Mouse (Mus musculus): Measurements from ENCODE around the gene Tmem107. TPM values are rescaled to one million over a fixed set of nuclear protein-coding genes. Genes with fewer than 3 reads are reported as not detected.

Gene Tmem107
- total RNA-seq, 2 experiments from 2014 or later: 20.6 TPM

DNA sequence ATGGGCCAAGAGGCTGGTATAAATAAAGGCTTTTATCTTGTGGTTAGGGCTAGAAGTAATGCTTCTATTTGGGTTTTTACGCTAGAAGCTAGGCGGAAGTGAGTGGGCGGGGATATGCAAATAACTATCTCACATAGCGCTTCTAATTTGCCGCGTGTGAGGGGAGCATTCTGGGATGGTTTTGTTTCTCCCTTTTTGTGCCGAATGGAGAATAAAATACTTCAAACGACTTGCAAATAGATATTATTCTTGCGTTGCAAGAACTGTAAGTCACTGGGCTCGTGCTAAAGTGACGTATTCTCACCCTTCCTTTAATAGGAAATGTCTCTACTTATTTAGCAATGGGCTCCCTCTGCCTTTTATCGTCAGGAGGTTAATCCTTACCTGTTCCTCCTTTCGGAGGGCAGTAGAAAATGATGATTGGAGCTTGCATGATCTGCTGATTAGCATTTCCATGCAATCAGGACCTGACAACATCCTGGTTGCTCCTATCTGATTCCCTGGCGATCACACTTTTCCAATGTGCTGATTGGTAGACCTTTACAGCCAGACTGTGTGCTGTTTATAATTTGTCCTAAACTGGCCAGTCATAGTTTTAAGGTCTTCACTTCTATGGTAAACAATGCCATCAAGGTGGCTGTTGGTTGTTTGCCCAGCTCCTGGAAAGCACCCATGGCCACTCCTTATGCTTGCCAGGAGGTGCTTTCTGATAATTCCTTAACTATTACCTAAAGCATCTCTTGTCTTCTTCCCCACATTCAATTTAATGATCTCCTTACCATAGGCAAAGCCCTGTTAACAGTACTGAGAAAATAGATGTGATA is 2.7 kb downstream of the Tmem107 start:
- peak in 1 of 2 experiments; percentile 55 for DNase-seq (ENCODE audit: low spot score in 2 of 2)

DNA sequence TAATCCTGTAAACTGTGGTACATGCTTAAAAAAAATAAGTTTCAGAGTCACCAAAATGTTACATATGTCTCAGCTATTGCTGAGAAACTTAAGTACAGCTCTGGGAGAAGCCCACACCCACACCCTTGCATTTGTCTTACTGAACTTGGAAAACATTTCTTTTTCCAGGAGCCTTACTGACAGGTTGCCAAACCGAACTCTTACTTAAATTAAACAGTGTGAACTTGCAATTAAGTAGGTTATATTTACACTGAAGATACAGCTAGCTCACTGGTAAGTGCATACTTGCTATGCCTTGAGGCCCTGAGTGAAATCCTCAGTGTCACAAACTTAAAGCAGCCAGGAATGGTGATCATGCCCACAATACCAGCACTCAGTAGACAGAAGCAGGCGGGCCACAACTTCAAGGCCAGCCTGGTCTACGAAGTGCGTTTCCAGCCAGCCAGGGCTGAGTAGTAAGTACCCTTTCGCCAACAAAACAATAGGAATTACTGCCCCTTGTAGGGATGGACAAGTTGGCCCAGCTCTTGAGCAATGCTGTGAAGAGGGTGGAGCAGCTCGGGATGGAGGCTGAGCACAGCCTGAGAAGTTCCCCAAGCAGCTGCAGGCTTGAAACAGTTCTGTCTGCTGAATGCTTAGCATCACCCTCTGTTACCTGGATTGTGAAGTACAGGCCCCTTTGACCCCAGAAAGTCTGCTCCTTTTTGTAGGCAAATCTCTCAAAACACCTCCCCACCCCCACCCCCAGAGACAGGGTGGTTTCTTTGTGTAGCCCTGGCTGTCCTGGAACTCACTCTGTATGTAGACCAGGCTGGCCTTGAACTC is 3.6 kb downstream of the Tmem107 start:
- DNase-seq (ENCODE audit: low spot score in 2 of 2): no peak

DNA sequence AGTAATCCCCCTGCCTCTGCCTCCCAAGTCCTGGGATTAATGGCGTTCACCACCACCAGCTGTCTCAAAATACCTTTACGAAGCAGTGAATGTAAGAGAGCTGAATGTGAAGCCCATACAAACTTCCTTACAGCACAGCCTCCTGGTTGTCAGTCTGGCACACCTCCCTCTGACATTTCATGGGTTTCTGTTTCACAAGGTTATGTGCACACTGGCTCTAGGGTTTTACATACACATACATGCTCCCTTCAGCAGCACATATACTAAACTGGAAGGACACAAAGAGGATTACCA is 4.1 kb downstream of the Tmem107 start:
- no peak for DNase-seq (ENCODE audit: low spot score in 2 of 2)

DNA sequence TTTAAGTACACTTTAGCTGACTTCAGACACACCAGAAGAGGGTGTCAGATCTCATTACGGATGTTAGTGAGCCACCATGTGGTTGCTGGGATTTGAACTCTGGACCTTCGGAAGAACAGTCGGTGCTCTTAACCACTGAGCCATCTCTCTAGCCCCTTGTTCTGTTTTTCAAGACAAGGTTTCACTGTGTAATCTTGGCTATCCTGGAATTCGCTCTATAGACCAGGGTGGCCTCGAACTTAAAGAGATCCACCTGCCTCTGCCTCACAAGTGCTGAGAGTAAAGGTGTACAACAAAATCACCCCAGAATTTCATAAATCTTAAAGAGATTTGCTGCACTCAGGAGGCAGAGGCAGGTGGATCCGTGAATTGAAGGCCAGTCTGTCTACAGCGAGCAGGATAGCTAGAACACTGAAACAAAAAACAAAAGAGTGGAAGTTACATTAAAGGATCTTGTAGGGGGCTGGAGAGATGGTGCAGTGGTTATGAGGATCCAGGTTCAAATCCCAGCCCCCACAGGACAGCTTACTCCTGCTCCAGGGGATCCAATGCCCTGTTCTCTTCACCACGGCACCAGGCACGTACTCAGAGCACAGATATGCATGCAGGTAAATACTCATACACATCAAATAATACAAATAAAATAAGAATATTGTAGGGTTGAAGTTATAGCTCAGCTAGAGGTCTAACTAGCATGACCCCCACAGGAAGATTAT is 5.3 kb downstream of the Tmem107 start:
- DNase-seq (ENCODE audit: low spot score in 2 of 2): no peak

DNA sequence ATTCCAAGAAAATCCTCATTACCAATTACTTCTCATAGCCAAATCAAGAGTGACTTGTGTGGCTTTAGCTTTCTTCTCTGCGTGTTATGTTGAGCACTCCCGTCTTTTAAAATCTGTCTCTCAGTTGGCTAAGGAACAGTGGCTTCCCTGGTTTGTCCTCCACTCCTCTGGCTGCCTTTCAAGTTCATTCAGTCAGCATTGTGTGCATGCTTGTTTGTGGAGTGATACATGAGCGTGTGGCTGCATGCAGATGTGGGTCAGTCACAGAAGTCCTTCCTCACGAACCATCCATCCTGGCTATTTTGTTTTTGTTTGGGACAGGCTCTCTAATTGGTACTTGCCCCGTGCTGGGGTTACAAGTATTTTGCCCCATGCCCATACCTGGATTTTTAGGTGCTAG is 6.0 kb downstream of the Tmem107 start:
- DNase-seq (ENCODE audit: low spot score in 2 of 2): no peak

DNA sequence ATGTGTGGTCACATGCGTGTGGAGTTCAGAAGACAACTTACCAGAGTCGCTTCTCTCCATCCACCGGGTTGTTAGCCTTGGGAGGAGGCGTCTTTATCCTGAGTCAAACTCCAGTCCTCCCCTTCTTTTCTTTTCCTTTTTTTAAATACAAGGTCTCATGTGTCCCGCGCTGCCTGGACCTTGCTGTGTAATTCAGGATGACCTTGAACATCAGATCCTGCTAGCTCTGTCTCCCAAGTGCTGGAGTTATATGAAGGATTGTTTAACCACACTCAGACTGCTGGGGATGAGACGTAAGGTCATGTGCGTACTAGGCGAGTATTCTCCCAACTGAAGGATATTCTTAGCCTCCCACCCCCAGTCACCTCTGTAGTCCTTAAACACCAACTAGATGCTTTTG is 6.7 kb downstream of the Tmem107 start:
- DNase-seq (ENCODE audit: low spot score in 2 of 2): no peak

DNA sequence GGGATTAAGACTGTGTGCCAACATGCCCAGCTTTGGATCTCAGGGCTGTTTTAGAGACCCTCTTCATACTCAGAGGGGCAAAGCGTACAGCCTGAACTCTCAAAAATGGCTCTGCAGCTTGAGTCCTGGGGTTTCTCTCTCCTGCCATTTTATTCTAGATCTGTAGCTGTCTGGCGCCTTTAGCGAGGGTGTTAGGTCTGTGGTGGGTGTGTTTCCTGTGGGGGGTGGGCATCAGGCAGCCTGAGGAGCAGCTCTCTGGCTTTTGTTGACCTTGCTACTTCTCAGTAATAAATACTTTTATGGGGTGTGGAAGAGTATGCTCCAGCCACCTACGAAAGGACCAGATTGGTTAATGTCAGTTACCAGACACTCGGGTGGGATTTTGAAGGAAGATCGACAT is 7.4 kb downstream of the Tmem107 start:
- DNase-seq (ENCODE audit: low spot score in 2 of 2): no peak

DNA sequence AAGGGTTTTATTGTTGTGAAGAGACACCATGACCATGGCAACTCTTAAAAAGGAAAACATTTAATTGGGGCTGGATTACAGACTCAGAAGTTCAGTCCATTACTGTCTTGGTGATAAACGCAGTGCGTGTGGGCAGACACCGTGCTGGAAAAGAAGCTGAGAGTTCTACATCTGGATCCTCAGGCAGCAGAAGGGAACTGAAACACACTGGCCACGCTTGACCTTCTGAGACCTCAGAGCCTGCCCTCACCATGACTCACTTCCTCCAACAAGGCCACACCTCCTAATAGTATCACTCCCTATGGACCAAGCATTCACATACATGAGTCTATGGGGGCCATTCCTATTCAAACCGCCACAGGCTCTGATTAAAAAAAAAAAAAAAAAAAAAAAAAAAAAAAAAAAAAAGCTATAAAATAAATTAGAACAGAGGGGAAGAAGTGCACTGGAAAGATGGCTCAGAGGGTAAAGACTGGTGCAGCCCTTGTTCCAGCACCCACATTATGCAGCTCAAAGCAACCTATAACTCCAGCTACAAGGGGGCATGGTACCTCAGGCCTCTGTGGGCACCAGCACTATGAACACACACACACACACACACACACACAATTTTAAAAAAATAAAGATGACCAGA is 8.3 kb downstream of the Tmem107 start:
- DNase-seq (ENCODE audit: low spot score in 2 of 2): no peak

DNA sequence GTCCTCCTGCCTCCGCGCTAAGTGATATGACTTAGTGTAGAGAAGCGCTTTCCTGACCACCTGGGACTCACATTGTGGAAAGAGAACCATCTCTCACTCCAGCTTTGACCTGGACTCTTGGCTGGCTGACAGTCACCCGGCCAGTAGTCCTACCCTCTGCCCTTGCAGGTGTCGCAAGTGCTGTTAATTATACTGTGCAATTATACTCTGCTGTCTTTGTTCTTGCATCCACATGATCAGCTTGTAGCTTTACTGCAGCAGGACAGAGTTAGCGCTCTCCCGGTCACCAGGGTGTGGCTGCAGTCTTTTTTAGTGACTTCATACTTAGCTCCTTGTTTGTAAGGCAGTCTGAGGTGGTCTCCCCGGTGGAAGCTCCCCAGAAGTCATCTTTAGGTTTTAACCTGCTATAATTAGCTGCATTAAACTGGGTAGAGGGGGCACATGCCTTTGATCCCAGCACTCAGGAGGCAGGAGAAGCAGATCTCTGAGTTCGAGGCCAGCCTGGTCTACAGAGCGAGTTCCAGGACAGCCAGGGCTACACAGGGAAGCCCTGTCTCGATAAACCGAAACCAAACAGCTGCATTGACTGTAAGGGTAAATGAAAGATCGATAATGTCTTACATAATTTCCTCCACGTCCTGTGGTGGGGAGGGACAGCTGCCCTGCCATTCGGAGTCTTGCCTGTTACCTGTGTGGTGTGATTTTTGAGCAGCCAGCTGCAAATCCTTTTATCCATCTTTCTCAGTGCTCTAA is 9.7 kb downstream of the Tmem107 start:
- no peak for DNase-seq (ENCODE audit: low spot score in 2 of 2)

DNA sequence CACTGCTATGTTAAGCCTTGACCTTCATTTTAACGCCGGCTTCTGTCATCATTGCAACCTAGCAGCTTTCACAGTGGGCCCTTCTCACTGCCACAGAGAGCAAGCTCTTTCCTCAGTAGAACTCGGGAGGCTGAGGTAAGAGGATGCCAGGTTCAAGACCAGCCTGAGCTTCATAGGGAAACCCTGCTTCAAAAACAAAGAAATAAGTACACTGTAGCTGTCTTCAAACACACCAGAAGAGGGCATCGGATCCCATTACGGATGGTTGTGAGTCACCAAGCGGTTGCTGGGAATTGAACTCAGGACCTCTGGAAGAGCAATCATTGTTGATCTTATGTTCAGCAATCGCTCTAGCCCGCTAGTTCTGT is 10.2 kb downstream of the Tmem107 start:
- no peak for DNase-seq (ENCODE audit: low spot score in 2 of 2)

DNA sequence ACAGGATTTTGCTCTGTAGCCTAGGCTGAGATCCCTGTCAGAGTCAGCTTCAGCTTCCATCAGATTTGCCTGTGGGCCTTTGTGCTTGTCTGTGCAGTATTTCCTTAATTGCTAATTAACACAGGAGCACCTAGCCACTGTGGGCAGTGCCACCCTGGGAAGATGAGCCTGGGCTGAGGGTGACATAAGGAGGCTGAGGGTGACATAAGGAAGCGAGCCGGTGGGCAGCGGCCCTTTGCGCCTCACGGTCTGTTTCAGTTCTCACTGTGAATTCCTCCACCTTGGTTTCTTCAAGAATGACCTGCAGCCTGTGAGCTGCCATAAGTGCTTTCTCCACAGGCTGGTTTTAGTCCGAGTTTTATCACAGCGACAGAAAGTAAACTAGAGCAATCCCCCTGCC is 11.0 kb downstream of the Tmem107 start:
- no peak for DNase-seq (ENCODE audit: low spot score in 2 of 2)

DNA sequence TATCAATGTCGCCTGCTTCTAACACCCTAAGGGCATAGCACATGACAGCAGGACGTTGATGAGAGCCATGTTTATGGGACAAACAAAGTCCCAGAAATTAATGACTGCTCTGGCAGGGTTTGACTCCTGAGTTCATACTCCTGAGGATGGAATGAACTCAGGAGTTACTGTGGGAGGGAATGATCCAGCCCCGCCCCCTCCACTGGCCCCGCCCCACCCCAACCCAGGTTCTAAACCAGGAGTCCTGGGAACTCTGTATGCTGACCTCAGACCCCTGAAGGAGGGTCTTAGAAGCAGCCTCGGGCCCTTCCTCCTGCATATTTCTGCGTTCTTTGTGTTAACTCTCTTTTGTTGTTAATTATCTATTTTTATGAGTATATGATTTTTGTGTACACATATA is 15.0 kb downstream of the Tmem107 start:
- no peak for DNase-seq (ENCODE audit: low spot score in 2 of 2)

DNA sequence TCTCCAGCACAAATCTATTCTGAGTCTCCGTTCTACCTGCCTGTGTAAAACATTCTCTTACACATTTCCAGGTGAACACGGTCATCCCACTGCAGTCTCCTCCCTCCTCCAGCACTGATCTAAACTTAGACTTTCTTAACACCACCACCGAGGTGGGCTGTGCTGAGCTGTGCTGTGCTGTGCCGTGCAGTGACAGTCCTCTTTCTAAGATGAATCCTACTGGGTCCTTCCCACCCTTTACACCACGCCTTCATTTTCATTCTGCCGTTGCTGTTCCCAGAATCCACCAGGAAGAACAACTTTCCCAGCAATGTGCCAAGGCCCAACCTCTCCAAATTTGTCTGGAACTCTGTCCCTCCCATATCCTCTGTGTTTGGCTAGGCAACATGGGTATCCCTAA is 15.8 kb downstream of the Tmem107 start:
- DNase-seq (ENCODE audit: low spot score in 2 of 2): no peak

DNA sequence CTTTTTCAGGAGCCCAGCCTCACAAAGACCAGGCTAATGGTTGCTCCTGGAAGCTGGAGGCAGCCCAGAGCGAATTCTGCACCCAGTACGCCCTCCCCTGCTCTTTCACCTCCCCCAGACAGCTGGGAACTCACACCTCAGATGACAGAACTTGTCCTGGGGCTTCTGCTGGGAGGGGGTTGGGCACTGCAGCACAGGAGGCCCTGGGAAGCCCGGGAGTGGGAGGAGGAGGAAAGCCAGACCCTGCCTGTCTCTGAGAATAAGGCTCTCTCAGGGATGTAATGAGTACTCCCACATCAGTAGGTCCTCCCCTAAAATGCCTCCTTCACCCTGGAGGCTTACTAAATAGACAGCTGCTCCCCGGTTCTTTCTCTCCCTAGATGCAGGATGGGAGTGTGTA is 16.5 kb downstream of the Tmem107 start:
- DNase-seq (ENCODE audit: low spot score in 2 of 2): peak in 1 of 2 experiments; percentile 4

DNA sequence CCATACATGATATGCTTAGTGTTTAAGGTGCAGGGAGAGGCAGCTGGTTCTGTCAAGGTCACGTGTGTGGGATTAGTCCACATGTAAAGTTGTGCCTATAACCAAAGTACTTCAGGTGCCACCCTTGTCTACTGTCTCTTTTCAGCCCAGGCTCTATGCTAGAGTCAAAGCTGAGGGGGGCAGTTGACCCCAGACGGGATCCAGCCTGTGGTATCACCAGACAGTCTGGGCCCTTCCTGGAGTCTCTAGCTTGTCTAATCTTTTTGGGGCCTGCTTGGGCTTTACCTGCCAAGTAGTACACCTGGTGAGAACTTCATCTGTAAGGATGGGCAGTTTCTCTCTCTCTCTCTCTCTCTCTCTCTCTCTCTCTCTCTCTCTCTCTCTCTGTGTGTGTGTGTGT is 17.0 kb downstream of the Tmem107 start:
- no peak for DNase-seq (ENCODE audit: low spot score in 2 of 2)

DNA sequence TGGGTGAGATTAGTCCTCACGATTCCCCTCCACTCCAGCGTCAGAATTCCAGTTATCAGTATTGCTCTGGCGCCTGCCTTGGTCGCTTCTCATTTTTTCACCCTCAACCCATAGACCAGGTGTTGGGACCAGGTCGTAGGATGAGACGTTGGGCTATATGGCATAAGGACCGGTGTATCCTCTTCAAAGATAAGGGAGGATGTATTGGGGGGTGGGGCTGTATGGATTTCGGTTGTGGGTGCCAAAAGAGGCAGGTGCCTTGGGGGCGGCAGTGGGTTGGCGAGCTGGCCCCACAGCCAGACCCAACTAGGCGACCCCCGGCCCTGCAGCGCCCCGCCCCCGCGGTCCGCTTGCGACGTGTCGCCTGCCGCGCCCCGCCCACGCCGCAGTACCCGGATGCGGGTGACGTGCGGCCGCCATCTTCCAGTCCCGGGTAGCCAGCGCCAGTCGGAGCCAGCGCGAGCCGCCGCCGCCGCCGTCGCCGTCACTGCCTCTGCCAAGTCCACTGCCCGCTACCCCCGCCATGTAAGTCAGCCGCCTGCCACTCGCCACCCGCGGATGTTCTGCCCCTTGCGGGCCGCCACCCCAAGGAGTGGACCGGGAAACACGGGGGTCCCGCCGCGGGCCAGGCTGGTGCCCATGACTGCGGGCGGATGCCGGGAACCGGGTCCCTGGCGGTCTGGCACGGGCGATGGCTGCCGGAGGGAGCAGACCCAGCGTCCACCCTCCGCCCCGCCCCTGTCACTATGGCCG is 17.7 kb downstream of the Tmem107 start, which contains the start of gene Vamp2:
Vamp2 (plus strand) TSS at position 388 of the 753 bp plus-strand sequence.
- DNase-seq (ENCODE audit: low spot score in 2 of 2): peak; percentile 69 to 82

DNA sequence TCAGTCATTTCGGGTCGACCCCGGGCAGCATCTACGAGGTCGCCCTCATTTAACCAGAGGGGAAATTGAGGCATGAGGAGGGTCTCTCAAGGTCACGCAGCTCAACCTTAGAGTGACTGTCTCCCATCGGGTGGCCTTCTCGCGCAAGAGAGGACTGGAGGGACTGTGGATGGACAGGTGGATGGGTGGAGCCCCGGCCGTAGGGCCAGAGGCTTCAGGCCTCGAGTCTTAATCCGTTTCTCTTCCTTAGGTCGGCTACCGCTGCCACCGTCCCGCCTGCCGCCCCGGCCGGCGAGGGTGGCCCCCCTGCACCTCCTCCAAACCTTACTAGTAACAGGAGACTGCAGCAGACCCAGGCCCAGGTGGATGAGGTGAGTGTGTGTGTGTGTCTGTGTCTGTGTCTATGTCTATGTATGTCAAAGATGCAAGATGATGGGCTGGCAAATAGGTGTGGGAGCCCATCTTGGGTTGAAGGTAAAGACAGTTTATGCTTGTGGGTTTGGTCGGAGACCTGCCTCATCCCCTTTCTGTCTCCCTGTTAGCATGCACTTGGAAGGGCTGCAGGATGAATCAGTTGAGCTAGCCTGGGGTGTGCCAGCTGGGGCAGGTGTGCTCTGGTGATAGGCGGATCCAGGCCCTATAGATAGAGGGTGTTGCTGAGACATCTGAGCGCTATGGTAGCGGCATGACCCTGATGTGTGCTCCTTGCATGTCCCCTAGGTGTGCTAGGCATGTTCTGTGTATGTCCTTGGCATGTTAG is 18.4 kb downstream of the Tmem107 start:
- DNase-seq (ENCODE audit: low spot score in 2 of 2): no peak

DNA sequence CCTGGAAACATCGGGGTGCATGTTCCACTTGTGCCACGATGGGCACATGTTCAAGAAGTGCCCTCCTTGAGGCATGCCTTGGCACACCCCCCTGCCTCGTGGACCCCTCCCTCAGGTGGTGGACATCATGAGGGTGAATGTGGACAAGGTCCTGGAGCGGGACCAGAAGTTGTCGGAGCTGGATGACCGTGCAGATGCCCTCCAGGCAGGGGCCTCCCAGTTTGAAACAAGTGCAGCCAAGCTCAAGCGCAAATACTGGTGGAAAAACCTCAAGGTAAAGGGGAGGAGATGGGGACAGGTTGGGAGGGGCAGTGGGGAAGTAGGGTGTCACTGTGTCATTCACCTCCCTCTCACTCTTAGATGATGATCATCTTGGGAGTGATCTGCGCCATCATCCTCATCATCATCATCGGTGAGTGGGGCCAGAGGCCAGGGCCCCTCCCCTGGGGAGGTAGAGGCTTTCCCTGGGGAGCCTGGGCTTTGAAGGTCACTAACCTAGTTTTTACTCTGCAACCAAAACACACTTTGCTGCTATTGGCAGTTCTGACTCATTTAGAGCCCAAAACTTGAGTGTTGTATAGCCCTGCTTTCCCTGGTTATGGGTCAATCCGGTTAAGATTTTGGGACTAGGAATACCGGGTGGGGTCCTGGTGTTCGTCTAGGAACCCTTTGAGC is 19.1 kb downstream of the Tmem107 start:
- DNase-seq (ENCODE audit: low spot score in 2 of 2): peak in 1 of 2 experiments; percentile 26

DNA sequence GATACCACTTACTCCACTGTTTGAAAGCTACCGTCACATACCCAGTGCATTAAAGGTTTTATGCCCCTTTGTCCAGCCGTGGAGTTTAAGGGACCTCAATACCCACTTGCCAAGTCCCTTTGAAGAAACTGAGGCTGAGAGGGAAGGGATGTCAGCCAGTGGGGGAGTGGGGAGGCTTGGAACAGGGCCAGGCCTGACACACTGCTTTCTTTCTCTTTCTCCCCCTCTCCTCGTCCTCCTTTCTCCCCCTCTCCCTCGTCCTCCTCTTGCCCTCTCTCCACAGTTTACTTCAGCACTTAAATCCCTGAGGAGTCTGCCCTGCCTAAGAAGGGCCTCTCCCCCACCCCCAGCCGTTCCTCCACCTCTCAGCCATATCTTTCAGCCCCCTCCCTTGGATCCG is 19.8 kb downstream of the Tmem107 start:
- DNase-seq (ENCODE audit: low spot score in 2 of 2): no peak
